Mouse (Mus musculus) lung, postnatal 14 days (tissue): ENCODE measurements around the gene Msh3.
"Not testable (repeated sequence)": the region's sequence is repeated elsewhere in the genome, so short reads cannot be mapped to it uniquely, and the experiment has no call there.

Source experiments
- DNase-seq: peaks from one replicate; pipeline ENCODE4 v3.0.0; 2021

Gene Msh3

GRCm38 (mm10) chr13:92246966-92247365, 107.8 kb downstream of the Msh3 start:
- DNase-seq: no peak

DNA sequence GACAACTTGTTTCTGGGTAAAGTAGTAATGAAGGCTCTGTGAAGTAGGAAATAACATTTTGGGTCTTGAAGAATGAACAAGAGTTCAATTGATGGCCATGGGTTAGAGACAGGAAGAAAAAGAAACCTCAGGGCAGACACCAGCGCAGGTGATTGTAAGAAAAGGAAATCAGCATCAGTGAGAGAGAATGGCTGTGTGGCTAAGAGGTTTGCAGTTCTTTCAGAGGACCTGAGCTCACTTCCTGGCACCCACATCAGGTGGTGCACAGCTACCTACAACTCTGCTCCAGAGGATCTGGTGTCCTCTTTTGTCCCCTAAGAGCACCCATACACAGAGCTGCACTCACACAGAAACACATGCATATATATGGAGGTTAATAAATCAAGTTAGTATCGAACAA, 110.1 kb downstream of the Msh3 start:
- no peak for DNase-seq

GRCm38 (mm10) chr13:92241426-92241825, 113.4 kb downstream of the Msh3 start:
- DNase-seq: no peak

DNA sequence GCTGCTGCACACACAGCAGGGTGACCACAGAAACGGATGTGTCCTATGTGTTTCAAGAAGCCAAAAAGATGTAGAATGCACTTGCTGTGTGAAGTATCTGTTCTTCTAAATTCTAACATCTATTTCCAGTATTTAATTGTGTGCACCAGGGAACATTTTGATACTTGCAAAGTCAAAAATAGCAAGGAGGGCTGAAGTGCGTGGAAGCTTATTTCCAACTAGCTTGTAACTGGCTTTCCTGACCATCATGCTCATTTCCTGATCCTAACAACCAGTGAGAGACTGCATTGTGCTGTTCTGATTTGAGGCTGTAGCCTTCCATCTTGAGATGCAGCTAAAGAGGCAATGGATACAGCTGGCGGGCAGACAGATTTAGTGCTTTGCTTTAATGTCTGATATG, 116.9 kb downstream of the Msh3 start:
- no peak for DNase-seq

DNA sequence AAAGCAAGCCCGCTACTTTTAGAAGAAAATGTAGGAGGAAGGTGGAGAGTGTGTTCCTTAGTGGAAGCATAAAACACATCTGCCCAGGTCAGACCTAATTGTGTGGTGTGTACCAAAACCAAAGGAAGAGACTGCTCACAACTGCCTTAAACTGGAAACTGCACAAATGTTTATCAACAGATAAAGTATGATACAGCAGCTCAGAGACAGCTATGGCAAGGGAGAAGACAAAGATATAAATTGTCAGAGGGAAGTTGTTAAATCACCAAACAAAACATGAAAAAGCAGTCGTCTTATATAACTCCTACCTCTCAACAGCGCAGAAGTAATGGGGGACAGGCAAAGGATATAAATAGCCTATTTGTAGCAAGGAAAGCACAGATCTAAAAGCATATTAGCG, 117.8 kb downstream of the Msh3 start:
- DNase-seq: no peak

DNA sequence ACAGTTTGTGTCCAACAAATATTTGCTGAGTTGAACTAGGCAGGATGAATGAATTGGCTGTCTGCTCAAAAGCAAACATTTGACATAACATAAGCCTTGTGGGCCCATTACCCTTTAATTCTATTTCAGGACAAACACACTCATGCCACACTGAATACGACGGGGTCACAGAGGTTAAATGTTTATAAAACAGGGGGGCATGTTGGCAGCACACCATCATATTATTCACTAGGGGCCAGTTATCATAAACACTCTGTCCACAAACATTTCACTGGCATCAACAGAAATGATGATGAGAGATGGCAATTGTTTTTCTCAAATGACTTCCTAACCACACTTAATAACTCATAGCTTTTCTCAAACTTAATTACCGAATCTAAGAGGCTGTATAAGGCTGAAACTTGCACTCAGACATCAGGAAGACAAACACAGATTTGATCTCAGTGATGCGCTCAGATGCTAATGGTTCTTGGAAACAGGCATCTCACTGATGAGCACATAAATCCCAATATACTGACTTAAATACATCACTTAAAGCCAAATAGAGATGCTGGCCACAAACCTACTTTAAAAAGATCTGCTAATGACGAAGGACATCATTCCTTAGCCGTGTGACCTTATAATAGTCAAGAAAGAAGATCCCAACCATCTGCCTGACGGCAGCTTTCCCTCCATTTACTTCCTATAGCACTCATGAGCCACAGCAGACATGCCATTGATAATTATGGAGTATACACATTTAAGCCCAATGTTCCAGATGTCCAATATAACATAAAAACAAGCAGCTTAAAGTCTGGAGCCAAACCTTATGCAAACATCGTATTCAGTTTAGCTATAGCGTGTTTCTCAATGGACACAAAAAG, 122.5 kb downstream of the Msh3 start:
- no peak for DNase-seq

DNA sequence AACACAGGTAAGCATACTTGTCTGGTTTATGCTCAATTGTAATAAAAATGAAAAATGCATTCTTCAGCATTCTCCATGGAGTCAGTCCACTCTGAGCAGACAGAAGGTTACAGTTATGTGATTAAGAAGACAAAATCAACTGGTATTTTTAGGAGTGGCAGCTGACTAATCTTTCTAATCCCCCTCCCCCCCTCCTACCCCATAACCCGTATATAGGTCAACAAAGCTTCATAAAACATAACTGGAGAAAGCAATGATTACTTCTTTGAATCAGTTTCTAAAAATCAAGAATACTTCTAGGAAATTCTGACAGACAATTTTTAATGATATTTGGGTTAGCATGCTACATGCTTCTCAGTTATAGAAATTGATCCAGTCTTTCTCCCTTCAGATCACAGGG, 126.8 kb downstream of the Msh3 start:
- DNase-seq: no peak

DNA sequence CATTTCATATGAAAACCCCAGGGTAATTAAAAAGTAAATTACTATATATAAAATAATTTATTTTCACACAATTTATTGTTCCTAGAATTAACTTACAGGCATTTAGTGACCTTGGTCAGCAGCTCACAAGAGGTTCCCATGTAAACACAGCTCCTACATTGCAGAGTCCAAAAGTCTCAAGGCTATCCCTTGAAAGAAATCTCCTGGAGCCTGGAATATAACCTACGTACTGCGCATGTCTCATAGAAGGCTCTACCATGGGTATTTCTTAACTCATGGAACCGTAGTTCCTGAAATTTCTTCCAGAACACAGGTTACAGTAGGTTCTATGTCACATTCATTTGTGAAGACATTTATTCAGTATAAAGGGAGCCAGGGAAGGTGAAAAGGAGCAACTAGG, 131.2 kb downstream of the Msh3 start:
- DNase-seq: no peak

DNA sequence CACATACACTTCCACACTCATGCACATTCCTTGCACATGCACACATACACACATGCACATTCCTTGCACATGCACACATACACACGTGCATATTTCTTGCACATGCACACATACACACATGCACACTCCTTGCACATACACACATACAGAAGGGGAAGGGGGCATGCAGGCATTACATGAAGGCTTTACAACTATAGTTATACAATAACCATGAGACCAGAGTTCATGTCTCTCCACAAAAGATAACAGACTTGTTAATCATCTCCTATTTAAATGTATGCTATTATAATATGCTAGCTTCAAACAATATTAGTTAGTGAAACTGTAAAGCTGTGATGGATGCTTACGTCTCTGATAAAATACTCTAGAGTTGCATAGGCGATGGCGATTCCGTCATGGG, 132.0 kb downstream of the Msh3 start:
- DNase-seq: no peak

DNA sequence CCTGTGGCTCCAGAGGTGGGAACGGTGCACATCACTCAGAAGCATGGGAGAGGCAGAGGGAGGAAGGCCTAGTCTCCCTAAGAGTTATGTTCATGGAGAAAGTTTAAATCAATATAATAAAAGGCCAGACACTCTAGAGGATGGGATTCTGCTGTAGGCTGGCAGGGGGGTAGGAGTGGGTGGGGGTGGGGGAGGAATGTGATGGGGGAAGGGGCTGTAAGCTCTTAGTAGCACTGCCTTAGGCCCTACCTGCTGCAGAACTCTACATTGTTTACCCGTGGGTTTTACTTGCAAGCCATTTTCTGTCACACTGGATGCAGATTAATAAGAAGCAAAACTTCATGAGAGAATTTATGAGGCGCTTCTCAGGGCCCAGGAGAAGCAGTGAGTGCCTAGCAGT, 135.0 kb downstream of the Msh3 start:
- DNase-seq: no peak

DNA sequence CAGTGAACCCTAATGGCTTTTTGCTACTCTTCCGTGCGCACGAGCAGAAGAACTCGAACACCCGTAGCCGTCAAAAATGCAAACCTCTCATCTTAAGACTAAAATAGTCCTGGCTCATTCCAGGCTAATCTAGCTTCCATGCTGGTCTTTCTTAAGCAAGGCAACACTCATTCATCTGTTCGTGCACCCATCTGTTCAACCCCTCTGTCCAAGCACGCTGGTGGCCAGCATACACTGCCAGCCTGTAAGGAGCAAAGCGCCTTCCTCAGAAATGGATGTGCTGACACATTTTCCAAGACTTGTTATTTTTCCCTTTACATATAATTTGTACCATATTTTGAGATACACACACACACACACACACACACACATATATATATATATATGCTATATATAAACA, 137.6 kb downstream of the Msh3 start:
- DNase-seq: no peak

DNA sequence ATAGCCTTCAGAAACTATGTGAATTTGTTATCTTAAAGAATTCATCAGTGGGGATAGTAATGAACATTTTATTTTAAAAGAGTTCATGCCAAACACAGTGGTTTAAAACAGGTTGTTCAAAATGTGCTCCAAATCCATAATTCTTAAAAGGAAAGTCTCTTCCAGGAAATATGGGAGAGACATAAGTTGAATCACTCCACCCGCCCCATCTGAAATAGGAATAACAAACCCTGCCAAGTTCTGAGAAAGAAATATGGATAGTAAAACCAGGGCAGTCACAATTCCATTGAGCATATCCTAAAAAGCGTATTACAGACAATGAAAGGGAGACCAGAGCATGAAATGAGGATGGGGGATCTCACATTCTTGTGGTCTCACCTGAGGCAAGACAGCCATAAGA, 157.9 kb downstream of the Msh3 start:
- no peak for DNase-seq

DNA sequence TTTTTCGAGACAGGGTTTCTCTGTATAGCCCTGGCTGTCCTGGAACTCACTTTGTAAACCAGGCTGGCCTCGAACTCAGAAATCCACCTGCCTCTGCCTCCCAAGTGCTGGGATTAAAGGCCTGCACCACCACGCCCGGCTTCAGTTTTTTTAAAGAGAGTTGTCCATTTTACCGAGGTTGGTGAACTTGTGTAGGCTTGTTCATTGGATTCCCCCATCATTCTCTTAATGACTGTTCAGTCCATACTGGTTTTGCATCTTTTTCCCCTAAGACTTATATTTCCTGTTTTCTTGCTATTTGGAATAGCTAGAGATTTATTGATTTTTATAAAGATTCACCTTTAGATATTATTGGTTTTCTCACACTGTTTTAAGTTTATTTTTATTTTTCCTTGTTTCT, 161.0 kb downstream of the Msh3 start:
- not testable (repeated sequence) for DNase-seq

DNA sequence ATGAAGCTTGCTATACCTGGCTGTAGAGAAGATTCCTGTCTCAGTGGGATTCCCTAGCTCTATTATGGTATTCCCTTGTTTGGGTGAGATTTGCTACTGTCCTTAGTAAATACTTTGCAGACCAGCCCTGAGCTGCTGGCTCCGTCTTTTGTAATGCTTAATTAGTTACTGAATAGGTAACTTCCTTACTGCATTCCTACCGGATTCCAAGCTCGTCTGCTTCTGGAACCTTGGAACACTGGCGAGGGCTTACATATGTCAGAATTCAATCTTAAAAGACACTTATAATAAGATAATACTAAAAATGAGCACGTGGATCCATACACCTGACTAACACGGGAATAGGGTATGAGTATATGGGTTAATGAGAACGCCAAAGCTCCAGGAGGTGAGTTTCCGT, 182.1 kb downstream of the Msh3 start:
- not testable (repeated sequence) for DNase-seq
